Mouse (Mus musculus) hindbrain, postnatal 0 days (tissue): ENCODE data around the gene Sim2. TPM values are rescaled to one million over a fixed set of nuclear protein-coding genes. Genes with fewer than 3 reads are reported as not detected.

ENCODE experiments used
- ATAC-seq: fragments of 200-750 bp; cut with Nextera tagmentation; 2 replicates; pipeline ENCODE4 v1.8.0; 2017; ENCODE audit warnings: mild to moderate bottlenecking, moderate TSS enrichment, moderate library complexity
- DNase-seq: peaks from one replicate; pipeline ENCODE4 v3.0.0-alpha.2; 2015; ENCODE audit warnings: low spot score
- H3K27ac ChIP-seq: fragments of 300-500 bp; sonication (generic); 2 replicates; pipeline ENCODE4 v1.5.1; 2014; ENCODE audit warnings: mild to moderate bottlenecking
- H3K27me3 ChIP-seq: fragments of 300-500 bp; sonication (generic); 2 replicates; pipeline ENCODE4 v1.6.1; 2014; ENCODE audit warnings: low read length, mixed read lengths; ENCODE audit not compliant: insufficient read depth
- H3K36me3 ChIP-seq: fragments of 300-500 bp; sonication (generic); 2 replicates; pipeline ENCODE4 v1.6.1; 2014; ENCODE audit warnings: low read length, mixed read lengths; ENCODE audit not compliant: insufficient read depth
- H3K4me1 ChIP-seq: fragments of 300-500 bp; sonication (generic); 2 replicates; pipeline ENCODE4 v1.6.1; 2014; ENCODE audit warnings: antibody characterized with exemption, low read length, mixed read lengths; ENCODE audit not compliant: insufficient read depth
- H3K4me2 ChIP-seq: fragments of 300-500 bp; sonication (generic); 2 replicates; pipeline ENCODE4 v1.6.1; 2014; ENCODE audit warnings: low read depth, mild to moderate bottlenecking, low read length, moderate library complexity, mixed read lengths
- H3K4me3 ChIP-seq: fragments of 300-500 bp; sonication (generic); 2 replicates; pipeline ENCODE4 v1.5.1; 2014; ENCODE audit warnings: low read length
- H3K9ac ChIP-seq: fragments of 300-500 bp; sonication (generic); replicated peaks from 2 replicates; pipeline ENCODE4 v1.6.1; 2014; ENCODE audit warnings: mild to moderate bottlenecking, low read length, moderate library complexity, mixed read lengths
- H3K9me3 ChIP-seq: fragments of 300-500 bp; sonication (generic); 2 replicates; pipeline ENCODE4 v1.6.1; 2016; ENCODE audit warnings: low read length, mixed read lengths
- CTCF ChIP-seq: IDR thresholded peaks from 2 replicates; pipeline ENCODE4 v1.5.1; 2016; ENCODE audit warnings: antibody characterized with exemption, control low read depth, low read depth
- WGBS: fragments of 180-500 bp; shearing (Covaris S2); extraction: QIAGEN DNeasy Blood & Tissue Kit; methylation state at CpG from one replicate; pipeline ENCODE4 v1.1.7; 2014; 5-methylcytosine and 5-hydroxymethylcytosine counted together
- polyA plus RNA-seq: library from polyadenylated mRNA; unstranded; fragments of >200 nt; fragmentation: Nextera tagmentation; extraction: Ambion mirVana; gene quantifications from 2 replicates; pipeline ENCODE4 v1.2.1, GENCODE M21; 2015
- total RNA-seq: library from RNA; depleted of rRNA; stranded (reverse); fragments of >200 nt; gene quantifications from 2 replicates; pipeline ENCODE4 v1.2.3, GENCODE M21; 2014

Sim2 gene
- total and polyA plus RNA-seq, 2 experiments from 2014 or later = not detected

- DNase-seq (no peak), ATAC-seq (peak; percentile 52; the same call in 1 of the 2 replicates)
- Histone ChIP-seq H3K36me3 (no peaks in the 10 kb centered on the region), H3K27me3 (no peaks in the 10 kb centered on the region), H3K4me1 (no peaks in the 10 kb centered on the region), H3K27ac (no peak overlapping the region), H3K4me3 (no peak overlapping the region), H3K4me2 (no peak overlapping the region), H3K9ac (no peak overlapping the region), H3K9me3 (no peaks in the 10 kb centered on the region)
- 25% methylated on average over 11 of the region's 11 CpGs for WGBS
- TF ChIP-seq CTCF = no peak
Measured at GRCm38 (mm10) chr16:94148139-94148538, 63.4 kb downstream of the Sim2 start.

- no peak for TF ChIP-seq CTCF
- no peak overlapping the region for H3K9ac ChIP-seq
- H3K36me3 ChIP-seq = no peaks in the 10 kb centered on the region
- H3K9me3 ChIP-seq = no peaks in the 10 kb centered on the region
- H3K4me1 ChIP-seq = peaks cover 10% of the 10 kb centered on the region
- no peak overlapping the region for H3K4me3 ChIP-seq
- ATAC-seq (no peak), DNase-seq (no peak)
- WGBS = 81% methylated on average over 15 of the region's 15 CpGs
- H3K27ac ChIP-seq = no peak overlapping the region
- H3K27me3 ChIP-seq = no peaks in the 10 kb centered on the region
- no peak overlapping the region for H3K4me2 ChIP-seq
Measured at GRCm38 (mm10) chr16:94150125-94151103, 65.7 kb downstream of the Sim2 start.

- Histone ChIP-seq H3K9me3 (no peaks in the 10 kb centered on the region), H3K27me3 (no peaks in the 10 kb centered on the region), H3K4me3 (no peak overlapping the region), H3K4me1 (peaks cover 11% of the 10 kb centered on the region), H3K4me2 (0 out of 2 replicates have a peak overlapping the region, but pooled peaks have one; percentile 13), H3K9ac (no peak overlapping the region), H3K36me3 (no peaks in the 10 kb centered on the region), H3K27ac (no peak overlapping the region)
- peak; percentile 79 for ATAC-seq
- 21% methylated on average over 14 of the region's 14 CpGs for WGBS
- peak; percentile 68 for DNase-seq
- TF ChIP-seq CTCF = no peak
Measured at GRCm38 (mm10) chr16:94155041-94155653, 70.4 kb downstream of the Sim2 start.

GRCm38 (mm10) chr16:94157819-94158218, 73.1 kb downstream of the Sim2 start:
- WGBS = 61% methylated on average over 8 of the region's 8 CpGs
- H3K9me3 ChIP-seq = no peaks in the 10 kb centered on the region
- no peak for TF ChIP-seq CTCF
- H3K4me3 ChIP-seq = no peak overlapping the region
- no peak overlapping the region for H3K9ac ChIP-seq
- peaks cover 11% of the 10 kb centered on the region for H3K4me1 ChIP-seq
- ATAC-seq (no peak), DNase-seq (no peak)
- H3K27ac ChIP-seq = no peak overlapping the region
- no peak overlapping the region for H3K4me2 ChIP-seq
- H3K36me3 ChIP-seq = no peaks in the 10 kb centered on the region
- no peaks in the 10 kb centered on the region for H3K27me3 ChIP-seq

GRCm38 (mm10) chr16:94162000-94162399, 77.3 kb downstream of the Sim2 start:
- Histone ChIP-seq H3K27ac (no peak overlapping the region), H3K27me3 (no peaks in the 10 kb centered on the region), H3K36me3 (no peaks in the 10 kb centered on the region), H3K4me1 (no peaks in the 10 kb centered on the region), H3K9ac (no peak overlapping the region), H3K4me3 (no peak overlapping the region), H3K9me3 (no peaks in the 10 kb centered on the region), H3K4me2 (no peak overlapping the region)
- WGBS = 34% methylated on average over 6 of the region's 6 CpGs
- no peak for DNase-seq
- no peak for ATAC-seq
- no peak for TF ChIP-seq CTCF

- Histone ChIP-seq H3K4me2 (no peak overlapping the region), H3K9ac (no peak overlapping the region), H3K27ac (no peak overlapping the region), H3K4me3 (no peak overlapping the region), H3K27me3 (no peaks in the 10 kb centered on the region), H3K9me3 (no peaks in the 10 kb centered on the region), H3K36me3 (no peaks in the 10 kb centered on the region), H3K4me1 (no peaks in the 10 kb centered on the region)
- DNase-seq (no peak), ATAC-seq (no peak)
- 67% methylated on average over 11 of the region's 11 CpGs for WGBS
- TF ChIP-seq CTCF = no peak
Measured at GRCm38 (mm10) chr16:94163051-94163450, 78.3 kb downstream of the Sim2 start.
